Mouse (Mus musculus) spleen, adult 18-20 months (tissue): ENCODE data around the gene Sae1.
A peak's percentile ranks its signal among the peaks of the same experiment; 100 is the strongest.

ENCODE experiments used
- DNase-seq, 2 experiments: peaks; one replicate each; pipeline ENCODE4 v3.0.0; 2022; ENCODE audit warnings: mixed read lengths in 2 of 2

Gene Sae1

DNA sequence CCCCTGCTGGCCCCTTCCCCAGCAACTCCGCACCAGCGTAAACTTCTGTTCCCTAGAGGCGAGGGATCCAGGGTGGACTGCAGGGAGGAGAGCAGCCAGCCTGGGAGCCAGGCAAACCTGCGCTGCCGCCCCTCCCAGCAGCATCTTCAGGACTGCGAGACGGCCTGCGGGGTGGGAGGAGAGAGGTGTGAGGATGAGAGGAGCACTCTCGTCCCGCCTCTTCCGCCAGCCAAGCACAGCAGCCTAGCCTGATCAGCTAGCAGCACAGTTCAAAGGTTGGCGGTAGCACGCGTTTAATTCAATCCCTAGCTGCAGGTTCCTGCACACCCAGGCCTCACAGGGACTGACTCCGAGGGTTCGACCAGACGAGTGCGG, 113.9 kb downstream of the Sae1 start:
- peak; percentile 70 to 77 for DNase-seq

DNA sequence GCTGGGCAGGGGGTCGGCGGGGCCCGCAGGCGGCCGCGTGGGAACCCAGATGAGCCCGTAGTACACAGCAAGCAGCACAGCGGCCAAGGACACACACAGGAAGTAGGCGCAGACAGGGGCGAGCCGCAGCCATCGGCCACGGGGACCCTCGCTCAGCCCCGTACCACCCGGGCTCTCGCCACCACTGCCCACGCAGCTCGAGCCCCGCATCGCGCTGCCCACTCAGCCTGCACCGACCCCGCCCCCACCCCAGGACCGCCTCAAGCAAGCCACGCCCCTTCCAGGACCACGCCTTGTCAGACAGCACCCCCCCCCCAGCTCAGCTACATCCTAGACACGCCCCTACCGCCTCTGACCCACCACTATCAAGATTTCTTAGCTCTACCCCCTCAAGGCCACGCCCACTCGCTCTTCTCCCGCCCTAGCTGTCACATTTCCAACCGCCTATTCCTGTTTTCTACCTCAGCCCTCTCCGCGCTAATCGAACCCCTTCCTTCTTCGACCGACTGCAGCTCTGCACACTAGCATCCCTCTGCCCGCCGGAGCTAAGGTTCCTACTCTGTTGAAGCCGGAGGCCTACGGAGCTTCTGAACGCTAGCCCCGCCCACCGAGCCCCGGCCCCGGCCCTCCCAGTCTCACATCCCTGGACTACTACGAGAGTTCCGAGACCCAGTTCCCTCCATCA, 114.4 kb downstream of the Sae1 start, which contains the start of gene Inafm1:
TSS of gene Inafm1 (minus strand) at position 537 of the 685 bp plus-strand sequence.
- peak; percentile 79 to 86 for DNase-seq

- peak in 1 of 2 experiments; percentile 41 for DNase-seq
Observed at GRCm38 (mm10) chr7:16272681-16273080, 114.9 kb downstream of the Sae1 start.

- DNase-seq, result no peak
Observed at GRCm38 (mm10) chr7:16271139-16271538, 116.5 kb downstream of the Sae1 start.
